Mouse (Mus musculus) gastrocnemius, adult 18-20 months (tissue): ENCODE measurements around the gene Pfdn6. TPM values are rescaled to one million over a fixed set of nuclear protein-coding genes. Genes with fewer than 3 reads are reported as not detected.
"Not testable (repeated sequence)": the region's sequence is repeated elsewhere in the genome, so short reads cannot be mapped to it uniquely, and the experiment has no call there.

Source experiments
- DNase-seq: peaks from one replicate; pipeline ENCODE4 v3.0.0; 2021; ENCODE audit warnings: low spot score
- total RNA-seq, 2 experiments: library from RNA; stranded (reverse); gene quantifications; 2 replicates each; pipeline ENCODE4 v1.2.3; 2021

Gene Pfdn6
- total RNA-seq, 2 experiments from 2014 or later, result 64.8 to 68.8 TPM

- no peak for DNase-seq
These were observed 23.1 kb downstream of the Pfdn6 start for GRCm38 (mm10) chr17:33916847-33917655.

- peak; percentile 49 for DNase-seq
These were observed 23.8 kb downstream of the Pfdn6 start for GRCm38 (mm10) chr17:33916294-33916693.

- peak; percentile 97 for DNase-seq
These were observed 24.4 kb downstream of the Pfdn6 start, which contains the start of the genes Tapbp and Zbtb22 for GRCm38 (mm10) chr17:33915671-33916250. Tapbp (plus strand) TSS chr17:33915899. Zbtb22 (plus strand) TSS chr17:33915904.

- no peak for DNase-seq
These were observed 25.2 kb downstream of the Pfdn6 start for GRCm38 (mm10) chr17:33914969-33915391.

GRCm38 (mm10) chr17:33913905-33914304, 26.2 kb downstream of the Pfdn6 start:
- no peak for DNase-seq

GRCm38 (mm10) chr17:33913264-33913663, 26.9 kb downstream of the Pfdn6 start:
- no peak for DNase-seq

- DNase-seq, result no peak
These were observed 28.2 kb downstream of the Pfdn6 start for GRCm38 (mm10) chr17:33911813-33912414.

- no peak for DNase-seq
These were observed 28.9 kb downstream of the Pfdn6 start for GRCm38 (mm10) chr17:33911052-33911812.

- DNase-seq, result no peak
These were observed 29.6 kb downstream of the Pfdn6 start for GRCm38 (mm10) chr17:33910346-33911051.

GRCm38 (mm10) chr17:33909869-33910250, 30.3 kb downstream of the Pfdn6 start:
- no peak for DNase-seq

- DNase-seq, result peak; percentile 98
These were observed 30.9 kb downstream of the Pfdn6 start, which contains the start of gene Daxx for GRCm38 (mm10) chr17:33909077-33909868. Daxx (plus strand) TSS chr17:33909414.

GRCm38 (mm10) chr17:33908331-33909076, 31.6 kb downstream of the Pfdn6 start:
- DNase-seq, result no peak

- DNase-seq, result not testable (repeated sequence)
These were observed 35.3 kb downstream of the Pfdn6 start, which contains the start of gene Platr17 for GRCm38 (mm10) chr17:33904835-33905234. Platr17 (plus strand) TSS chr17:33905135.

GRCm38 (mm10) chr17:33903911-33904651, 36.1 kb downstream of the Pfdn6 start:
- DNase-seq, result not testable (repeated sequence)

- DNase-seq, result no peak
These were observed 37.7 kb downstream of the Pfdn6 start for GRCm38 (mm10) chr17:33902491-33902890.

GRCm38 (mm10) chr17:33902079-33902478, 38.1 kb downstream of the Pfdn6 start:
- DNase-seq, result no peak

- no peak for DNase-seq
These were observed 38.5 kb downstream of the Pfdn6 start for GRCm38 (mm10) chr17:33901653-33902052.

- no peak for DNase-seq
These were observed 39.2 kb downstream of the Pfdn6 start for GRCm38 (mm10) chr17:33900989-33901314.
